Mouse (Mus musculus): ENCODE results near the gene Foxr1.

DNA sequence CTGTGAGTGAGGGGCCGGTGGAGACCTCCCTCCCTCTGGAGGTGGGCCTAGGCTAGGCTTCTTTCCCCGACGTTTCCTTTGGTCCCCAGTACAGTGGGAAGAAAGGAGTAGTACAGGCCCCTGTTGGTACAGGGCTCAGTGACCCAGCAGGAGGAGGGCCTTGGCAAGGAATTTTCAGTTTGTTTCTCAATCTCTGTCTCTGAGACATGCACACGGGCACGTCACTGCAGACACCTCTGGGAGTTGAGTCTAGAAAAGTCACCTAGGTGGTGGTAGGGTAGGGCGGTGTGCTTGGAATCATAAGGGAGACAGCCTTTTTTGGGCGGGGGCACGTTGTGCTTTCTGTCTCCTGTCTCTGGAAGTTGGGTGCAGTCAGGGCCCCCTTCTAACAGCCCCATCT, 47.5 kb upstream of the Foxr1 start:
- no peak for TF ChIP-seq CTCF (IDR thresholded peaks at IDR 0.05; ENCODE audit: low read depth)
- TF ChIP-seq EP300 (IDR thresholded peaks at IDR 0.05; ENCODE audit: low read depth) = no peak
